Mouse (Mus musculus): Measurements from ENCODE around the gene Myl4.

The Myl4 gene

GRCm38 (mm10) chr11:104638006-104638405 is 87.5 kb downstream of the Myl4 start:
- DNase-seq = no peak

GRCm38 (mm10) chr11:104638906-104639305 is 88.4 kb downstream of the Myl4 start:
- no peak for DNase-seq

DNA sequence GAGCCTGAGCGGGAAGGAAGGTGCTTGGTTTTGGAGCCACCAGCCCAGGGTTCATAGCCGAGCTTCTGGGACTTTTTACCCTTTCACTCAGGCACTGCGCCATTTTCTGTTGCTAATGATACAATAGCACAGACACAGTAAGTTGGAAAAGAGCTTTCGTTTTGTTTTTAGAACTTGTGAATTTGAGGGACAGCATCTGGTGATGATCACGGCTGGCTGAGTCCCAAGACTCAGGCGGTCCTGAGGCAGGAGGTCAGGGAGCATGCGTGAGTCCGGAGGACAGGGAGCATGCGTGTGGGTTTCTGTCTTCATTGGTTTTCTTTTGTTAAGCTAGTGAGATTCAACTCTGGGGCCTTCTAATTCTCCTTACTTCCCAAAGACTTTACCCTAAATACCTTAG is 89.2 kb downstream of the Myl4 start:
- no peak for DNase-seq

GRCm38 (mm10) chr11:104640894-104641293 is 90.4 kb downstream of the Myl4 start:
- DNase-seq = no peak

DNA sequence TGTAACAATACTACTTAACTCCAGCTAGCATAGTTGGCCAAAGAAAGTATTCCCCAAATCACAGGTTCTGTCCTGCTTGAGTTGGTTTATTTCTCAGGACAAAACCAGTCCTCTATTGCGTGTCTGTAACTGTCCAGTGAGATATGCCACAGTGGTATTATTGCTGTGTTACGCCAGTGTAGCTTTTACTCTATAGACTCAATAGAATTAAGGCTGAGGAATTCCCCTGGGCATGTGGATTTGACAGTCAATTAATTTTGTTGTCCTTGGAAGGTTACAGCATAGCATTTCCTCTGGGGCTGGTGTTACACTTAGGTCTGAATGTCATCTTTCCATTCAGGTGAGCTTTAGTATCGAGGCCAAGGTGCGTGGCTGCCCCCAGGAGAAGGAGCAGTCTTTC is 92.8 kb downstream of the Myl4 start:
- no peak for DNase-seq
